Mouse (Mus musculus) NIH3T3 (cell line): Measurements from ENCODE around the gene Ip6k1.
"Not testable (repeated sequence)": the region's sequence is repeated elsewhere in the genome, so short reads cannot be mapped to it uniquely, and the experiment has no call there.

Source experiments
- DNase-seq: peaks from one replicate; pipeline ENCODE4 v3.0.0-alpha.2; 2012; ENCODE audit warnings: low read depth

The Ip6k1 gene

DNA sequence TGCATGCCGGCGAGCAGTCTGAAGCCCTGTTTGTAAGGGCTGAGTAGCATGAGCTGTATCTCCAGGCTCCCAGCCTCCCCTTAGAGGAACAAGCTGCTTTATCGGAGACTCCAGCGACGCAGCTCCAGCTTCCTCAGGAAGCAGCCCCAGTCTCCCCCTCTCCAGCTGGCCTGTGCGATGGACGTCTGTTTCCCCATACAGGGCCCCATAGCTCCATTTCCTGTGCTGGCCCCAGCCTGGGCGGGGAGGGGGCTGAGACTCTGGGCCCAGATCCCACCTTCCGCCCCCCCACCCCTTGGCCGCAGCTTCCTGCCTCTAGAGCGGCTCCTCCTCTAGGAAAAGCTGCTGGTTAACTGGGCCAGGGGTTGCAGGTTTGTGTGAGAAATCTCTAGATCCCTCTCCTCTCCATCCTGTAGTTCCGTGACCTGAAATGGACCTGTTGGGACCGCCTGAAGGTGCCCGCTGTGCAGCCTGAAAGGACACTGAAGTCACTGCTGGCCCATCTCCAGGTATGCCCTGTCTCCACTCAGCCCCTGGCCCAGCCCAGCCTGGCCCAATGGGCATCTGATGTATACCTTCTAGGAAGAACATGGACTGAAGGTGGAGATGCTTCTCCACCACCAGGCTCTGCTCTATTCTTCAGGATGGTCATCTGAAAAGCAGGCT lies 19.5 kb upstream of the Ip6k1 start, which contains the start of gene Gm20661:
Gm20661 (plus strand) TSS at position 378 of the 666 bp plus-strand sequence.
- DNase-seq = peak; percentile 32

DNA sequence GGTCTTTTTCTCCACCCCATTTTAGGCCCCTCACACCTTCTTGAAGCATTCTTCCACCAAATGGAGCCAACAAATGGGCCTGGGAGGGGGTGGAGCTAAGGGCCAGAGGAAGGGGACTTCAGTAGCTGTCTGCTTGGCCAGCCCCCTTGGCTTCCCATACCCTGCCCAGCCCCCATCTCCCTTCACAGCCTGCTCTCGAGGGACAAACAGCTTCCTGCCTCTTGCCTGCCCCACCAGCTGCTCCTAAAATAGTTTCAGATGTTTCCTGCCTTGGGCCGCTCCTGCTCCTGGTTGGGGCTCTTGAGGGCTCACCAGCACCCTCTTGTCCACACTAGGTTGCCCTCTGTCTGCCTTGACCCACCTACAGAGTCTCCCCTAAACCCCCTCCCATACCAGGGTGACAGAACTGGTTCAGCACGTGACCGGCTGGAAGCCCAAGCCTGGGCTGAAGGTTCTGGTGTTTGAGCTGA lies 18.8 kb upstream of the Ip6k1 start:
- DNase-seq = peak; percentile 59

DNA sequence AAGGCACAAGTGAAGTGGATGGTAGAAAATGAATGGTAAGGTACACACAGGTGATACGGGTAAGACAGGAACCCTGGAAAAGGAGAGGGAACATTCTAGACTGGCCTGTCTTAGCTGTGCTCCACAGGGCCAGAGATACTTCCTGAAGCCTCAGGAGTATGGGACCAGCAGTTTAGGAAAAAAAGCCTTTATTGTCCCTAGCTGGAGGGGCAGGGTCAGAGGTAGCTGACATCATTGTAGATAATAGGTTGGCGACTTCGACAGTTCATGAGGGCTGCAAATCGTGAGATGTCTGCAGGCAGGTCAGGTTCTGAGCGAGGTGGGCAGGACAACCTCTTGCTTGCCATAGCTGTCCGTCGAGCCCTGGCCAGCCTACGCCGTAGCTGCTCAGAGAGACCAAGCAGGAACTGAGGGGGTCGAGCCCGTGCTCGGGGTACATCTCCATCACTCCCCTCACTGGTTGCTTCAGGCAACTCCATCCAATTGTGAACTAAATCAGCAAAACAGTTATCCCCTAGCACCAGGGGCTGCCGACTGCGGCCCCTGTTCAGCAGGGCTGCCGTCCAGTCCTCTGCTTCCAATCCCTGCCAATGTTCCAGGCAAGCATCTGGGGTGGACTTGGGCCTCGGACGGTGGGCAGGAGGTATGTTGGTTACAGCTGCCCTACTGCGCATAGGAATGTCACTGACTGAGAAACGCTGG lies 18.1 kb upstream of the Ip6k1 start:
- DNase-seq = no peak

DNA sequence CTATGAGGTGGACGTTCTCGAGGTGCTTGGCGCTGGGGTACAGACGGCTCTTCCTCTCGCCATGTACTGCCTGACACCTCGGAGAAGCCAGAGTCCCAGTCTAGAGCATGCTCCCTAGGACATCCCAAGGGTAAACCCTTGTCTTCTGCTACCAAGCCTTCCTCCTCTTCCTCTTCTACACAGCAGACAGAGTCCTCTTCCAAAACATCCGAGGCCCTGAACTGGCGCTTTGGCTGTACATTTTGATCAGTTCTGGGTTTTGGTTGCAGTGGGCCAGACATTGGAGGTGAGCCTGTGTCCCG lies 17.6 kb upstream of the Ip6k1 start:
- no peak for DNase-seq

DNA sequence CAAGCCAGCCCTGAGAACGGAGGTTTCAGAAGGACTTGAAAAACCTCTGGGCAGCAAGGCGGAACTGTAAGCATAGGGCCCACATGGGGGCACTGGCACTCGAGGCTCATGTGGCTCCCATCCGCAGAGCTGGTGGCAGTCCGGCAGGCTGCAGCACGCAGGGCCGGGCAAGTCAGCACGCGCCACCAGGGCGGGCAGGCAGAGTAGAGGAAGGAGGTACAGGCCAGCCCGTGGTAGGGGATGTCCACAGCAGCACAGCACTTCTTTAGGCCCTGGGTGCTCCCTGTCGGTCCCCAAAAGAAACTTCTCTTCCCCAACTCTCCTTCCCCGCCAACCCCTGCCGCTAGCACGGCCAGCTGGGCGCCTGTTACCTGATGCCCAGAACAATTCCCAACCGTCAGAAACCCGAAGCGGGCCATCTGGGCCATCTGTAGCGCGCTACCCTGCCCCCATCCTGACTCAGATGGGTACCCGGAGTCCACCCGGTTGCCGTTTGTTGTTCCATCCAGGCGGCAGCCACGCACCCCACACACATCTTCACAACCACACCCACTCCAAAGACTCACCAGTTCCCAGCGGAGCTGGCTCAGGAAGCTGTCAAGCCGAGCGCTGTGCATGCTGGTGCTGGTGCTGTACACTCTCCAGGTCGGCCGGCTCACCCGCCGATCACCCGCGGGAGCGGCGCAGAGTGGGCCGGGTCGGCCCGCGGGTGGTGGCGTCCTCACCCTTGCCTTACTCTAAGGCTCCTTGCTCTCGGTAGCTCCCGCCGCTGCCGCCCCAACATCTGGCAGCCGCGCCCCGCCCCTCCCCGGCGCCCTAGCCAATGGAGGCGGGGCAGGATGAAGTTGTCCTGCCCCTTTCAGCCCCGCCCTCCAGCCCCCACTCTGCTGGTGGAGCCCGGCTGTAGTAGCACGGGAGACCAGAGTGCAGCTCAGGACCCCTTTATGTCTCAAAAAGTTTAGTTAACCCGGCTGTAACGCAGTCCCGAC lies 16.9 kb upstream of the Ip6k1 start, which contains the start of gene Inka1:
Inka1 (minus strand) TSS at position 749 of the 989 bp plus-strand sequence.
- peak; percentile 92 for DNase-seq

DNA sequence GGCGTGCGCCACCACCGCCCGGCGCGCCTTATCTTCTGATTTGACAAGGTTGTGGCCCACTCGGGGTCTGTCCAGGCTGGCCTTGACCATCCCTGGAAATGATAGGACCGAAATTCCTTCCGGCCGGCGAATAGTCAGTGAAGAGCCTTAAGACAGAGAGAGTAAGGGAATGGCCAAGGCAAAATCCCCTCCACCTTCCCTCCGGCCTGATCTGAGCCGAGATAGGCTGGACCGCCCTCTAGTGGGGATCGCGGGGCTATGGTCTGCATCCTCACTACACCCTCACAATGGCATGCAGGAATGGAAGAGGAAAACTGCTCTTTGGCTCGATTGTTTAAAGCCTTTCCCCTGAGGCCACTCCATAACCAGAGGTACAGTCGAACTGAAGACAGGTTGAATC lies 15.9 kb upstream of the Ip6k1 start:
- DNase-seq = peak; percentile 89

DNA sequence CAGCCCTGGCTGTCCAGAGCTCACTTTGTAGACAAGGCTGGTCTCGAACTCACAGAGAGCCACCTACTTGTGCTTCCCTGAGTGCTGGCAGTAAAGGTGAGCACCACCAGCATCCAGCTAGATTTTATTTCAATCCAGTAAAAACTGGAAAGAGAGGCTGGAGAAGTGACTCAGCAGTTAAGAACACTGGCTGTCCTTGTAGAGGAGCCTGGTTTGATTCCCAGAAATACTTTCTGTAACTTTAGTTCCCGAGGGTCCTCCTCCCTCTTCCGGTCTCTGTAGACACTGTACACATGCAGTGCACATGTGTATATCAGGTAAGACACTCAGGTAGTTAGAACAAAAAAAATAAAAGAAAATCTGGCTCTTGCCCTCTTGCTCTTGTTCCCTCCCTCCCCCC lies 14.4 kb upstream of the Ip6k1 start:
- DNase-seq = peak; percentile 72

DNA sequence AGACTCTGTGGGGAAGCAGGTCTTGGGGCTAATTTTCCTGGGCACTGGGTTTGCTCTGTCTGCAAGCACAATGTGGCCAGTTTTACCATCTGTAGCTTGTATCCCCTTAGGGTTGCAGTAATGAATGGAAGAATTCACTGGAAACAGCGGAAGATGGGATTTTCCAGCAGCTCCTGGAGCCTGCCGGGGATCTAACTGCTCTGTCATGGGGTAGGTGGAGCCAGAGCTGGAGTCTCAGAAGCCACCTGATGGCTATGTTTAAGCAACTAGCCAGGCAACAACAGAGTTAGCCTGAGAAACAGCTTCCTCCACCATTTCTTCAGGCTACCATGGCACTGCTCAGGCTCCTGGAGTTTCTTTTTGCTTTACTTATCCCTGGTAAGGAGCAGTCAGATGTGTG lies 10.1 kb upstream of the Ip6k1 start, which contains the start of gene Cdhr4:
Cdhr4 (plus strand) TSS at position 301 of the 400 bp plus-strand sequence.
- DNase-seq = peak; percentile 47

DNA sequence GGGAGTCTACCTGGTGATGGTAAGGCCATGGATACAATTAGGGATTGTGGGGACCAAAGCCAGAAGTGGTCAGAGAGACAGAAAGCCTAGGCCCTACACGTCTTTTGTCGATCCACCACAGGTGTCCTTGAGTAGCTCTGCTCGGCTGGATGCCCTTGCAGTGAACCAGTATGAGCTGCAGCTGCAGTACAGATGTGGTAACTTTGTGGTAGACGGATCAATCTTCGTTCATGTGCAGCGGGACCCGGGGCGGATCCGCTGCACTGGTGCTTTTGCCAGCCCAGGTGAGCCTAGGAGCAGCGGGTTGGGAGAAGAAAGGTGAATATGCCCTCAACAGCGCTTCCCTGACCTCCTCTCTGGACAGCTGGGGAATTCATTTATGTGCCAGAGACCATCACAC lies 9.3 kb upstream of the Ip6k1 start:
- no peak for DNase-seq

DNA sequence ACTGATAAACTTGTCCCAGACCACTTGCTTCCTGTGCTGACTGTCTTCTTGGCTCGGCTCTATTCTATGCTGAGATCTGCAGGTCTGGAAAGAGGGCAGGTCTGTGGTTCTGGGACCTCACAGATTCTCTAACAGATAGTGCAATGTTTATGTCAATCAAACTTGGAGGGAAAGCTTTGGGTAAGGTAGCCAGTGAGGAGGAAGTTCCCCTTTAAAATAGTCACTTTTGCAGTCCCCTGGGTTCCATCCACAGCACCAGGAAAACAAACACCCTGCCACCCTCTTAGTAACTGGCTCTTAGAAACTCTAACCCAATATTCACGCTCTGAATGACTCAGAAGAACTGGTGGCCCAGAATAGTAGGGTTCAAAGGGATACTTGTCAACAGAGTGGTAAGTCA lies 7.8 kb upstream of the Ip6k1 start:
- DNase-seq = no peak

DNA sequence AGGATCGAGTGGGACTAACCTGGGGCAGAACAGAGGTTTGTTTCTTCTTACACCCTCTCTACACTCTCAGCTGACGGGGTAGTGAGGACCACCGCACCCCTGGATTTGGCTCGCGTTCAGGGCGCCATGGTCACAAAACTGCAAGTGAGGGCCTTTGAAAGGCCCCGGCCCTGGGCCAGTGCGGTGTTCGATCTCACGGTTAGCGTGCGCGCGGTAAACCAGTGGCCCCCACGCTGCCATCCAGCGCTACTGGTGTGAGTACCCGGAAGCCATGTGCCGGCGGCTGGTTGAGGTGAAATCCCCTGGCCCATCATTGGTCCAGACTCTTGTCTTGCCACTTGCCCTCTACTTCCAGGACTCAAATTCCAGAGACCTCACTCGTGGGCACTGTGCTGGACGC lies 6.8 kb upstream of the Ip6k1 start:
- DNase-seq = no peak

DNA sequence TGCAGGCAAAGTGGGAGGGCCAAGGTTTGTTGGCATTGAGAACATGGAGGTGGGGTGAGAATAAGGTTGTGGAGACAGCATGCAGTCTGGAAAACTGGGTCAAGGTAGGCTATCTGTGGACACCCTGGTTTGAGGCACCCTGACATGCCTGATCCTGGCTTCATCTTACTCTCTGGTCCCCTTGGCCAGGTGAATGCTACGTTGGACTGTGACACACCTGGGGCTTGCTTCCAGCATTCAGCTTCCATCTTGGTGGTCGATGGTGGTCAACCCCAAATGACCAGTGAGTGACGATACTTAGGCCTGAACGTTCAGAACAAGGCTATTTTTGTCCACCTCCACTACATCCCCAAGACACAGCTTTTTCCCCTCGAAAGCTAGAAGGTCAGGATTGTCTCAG lies 6.3 kb upstream of the Ip6k1 start, which contains the start of gene Gm20662:
Gm20662 (plus strand) TSS at position 301 of the 400 bp plus-strand sequence.
- no peak for DNase-seq

DNA sequence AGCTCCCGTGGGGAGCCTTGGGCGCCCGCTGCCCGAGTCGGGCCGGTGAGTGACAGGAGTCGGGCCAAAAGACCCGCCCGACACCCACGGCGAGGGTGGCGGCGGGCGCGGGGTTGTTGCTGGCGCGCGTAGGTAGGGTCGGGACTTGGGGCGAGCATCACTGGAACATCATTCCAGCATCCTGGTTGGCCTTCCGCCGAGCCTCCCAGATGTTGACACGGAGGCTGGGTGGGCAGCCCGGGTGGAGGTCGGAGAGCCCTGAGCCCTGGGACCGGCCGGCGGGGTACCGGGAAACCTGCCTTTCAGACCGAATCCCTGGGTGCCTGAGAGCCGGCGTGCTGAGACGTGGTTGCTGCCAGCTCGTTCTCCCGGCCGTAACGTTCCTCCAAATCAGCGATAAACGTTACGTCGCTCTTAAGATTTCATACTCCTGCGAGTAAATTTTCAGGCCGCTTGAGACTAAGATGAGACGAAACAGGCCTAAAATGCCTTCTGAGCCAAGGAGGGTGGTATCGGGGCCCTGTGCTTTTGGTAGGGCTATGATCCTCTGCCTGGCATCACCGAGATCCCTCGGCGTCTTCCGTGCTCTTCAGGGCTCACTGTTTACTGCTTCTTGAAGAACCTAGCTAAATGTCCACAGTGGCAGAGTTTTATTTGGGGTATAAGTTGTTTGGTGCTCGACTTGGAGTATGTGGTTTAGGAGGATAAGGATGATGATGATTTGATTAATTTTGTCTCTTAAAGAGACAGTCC lies 653 bp downstream of the Ip6k1 start:
- peak; percentile 39 for DNase-seq

DNA sequence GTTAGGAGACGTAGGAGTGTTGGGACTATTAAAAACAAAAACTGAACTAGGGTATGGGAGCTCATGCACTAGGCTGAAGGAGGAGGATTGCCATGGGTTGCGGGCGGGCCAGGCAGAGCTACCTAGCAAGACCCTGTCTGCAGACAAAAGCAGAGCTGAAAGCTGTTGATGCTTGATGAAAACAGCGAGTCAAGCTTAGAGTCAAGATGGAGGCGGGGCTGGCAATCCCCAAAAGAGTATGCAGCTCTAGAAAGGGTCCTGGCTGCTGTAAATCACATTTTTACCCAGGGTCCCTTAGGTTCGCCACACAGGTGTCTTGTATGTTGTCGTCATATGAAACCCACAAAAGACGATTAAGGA lies 1.2 kb downstream of the Ip6k1 start:
- peak; percentile 43 for DNase-seq

DNA sequence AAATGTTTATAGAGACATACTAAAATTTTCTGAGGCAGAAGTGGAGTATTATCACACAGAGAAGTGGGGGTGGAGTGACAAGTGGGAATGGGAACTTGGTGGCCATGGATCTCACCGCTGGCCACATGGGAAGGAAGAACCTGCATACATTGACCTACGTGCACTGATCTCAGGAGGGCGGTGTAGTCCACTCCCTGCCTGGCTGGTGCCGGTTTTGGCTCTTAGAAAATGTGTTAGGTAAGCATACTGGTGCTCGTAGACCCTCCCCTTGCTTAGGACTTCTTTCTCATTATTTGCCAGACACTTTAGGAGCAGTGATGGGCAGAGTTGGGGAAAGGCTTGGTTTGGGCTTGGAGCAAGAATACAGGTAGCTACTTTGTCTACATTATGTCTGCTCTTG lies 5.7 kb downstream of the Ip6k1 start:
- DNase-seq = no peak

DNA sequence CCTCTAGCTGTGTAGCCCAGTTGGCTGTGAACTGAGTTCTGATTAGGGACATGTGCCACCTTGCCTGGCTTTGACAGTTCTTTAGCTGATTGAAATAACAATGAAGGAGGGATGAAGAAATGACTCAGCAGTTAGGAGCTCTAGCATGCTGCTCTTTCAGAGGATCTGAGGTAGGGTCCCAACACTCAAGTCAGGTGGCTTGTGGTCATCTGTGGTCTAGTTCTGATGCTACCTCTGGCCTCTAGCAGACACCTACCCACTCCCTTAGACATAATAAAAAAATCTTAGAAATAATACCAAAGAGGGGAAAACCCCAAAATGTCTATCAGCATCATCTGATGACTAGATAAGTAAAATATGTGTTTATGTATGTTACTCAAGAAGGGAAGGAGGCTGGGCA lies 8.1 kb downstream of the Ip6k1 start:
- DNase-seq = no peak

DNA sequence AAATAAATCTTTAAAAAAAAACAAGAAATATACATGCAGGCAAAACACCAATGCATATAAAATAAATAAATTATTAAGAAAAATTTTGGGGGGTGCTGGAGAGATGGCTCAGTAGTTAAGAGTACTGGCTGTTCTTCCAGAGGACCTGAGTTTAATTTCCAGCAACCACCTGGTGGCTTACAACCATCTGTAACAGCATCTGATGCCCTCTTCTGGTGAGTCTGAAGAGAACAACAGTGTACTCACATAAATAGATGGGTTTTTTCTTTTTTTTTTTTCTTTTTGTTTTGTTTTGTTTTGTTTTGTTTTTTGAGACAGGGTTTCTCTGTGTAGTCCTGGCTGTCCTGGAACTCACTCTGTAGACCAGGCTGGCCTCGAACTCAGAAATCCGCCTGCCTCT lies 11.3 kb downstream of the Ip6k1 start:
- DNase-seq = not testable (repeated sequence)

DNA sequence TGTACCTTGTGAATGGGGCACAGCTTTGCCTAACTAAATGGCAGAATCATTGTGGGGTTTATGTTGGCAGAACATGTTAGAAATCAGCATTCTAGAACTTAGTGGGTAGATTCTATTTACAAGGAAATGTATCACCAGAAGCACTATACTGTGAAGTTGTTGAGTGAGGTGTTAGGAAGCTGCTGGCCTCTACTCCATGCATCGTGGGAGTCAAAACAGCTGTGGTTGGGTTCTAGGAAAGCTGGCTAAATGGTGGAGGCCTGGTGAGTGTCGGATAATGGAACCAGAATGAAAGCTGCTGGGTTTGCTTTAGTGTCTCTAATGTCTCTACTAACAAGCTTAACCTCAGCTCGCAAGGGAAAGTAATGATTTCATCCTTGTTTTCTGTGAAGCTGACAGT lies 14.8 kb downstream of the Ip6k1 start:
- DNase-seq = no peak

DNA sequence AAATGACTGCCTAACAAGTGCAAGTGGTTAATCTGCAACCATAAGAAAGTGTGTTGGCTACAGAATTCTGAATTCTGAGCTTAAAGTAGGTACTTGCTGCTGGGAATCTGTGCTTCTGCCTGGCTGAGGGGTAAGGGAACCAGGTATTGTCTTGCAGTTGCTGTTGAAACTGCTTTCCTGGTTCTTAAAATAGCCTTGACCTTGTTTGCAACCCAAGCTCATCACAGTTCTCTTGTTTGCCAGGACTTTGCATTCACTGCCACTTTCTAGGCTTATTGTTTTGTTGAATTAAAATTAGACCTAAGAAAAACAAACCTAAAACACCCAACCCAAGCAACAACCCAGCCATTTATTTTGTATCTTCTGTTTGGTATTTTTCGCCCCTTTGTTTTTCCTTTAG lies 18.4 kb downstream of the Ip6k1 start:
- DNase-seq = no peak

DNA sequence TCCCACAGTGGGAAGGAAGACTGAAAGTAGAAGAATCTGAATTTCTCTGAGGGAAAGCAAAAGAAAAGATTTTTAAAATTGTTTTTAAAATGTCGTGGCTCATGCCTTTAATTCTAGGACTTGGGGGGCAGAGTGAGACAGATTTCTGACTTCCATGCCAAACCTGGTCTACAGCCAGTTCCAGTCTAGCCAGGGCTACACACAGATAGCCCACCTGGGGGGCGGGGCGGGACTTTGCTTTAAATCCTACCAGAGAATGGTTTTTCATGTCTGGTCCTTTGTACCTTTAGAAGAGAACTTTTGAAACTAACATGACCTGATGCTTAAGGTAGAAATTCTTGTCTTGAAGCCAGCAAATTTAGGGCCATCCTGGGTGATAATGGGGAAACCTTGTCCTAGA lies 20.9 kb downstream of the Ip6k1 start:
- no peak for DNase-seq

DNA sequence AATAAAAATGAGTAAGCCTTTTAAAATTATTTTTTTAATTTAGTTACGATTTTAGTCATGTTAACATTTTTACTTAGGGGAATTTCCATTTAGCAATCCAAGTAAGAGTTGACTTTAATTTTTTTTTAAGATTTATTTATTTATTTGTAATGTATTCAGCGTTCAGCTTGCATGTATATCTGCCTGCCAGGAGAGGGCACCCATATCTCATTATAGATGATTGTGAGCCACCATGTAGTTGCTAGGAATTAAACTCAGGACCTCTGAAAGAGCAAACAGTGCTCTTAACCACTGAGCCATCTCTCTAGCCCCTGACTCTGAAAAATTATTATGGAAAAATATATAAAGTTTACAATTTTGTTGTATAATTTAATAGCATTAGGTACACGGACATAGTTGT lies 24.3 kb downstream of the Ip6k1 start:
- DNase-seq = no peak

DNA sequence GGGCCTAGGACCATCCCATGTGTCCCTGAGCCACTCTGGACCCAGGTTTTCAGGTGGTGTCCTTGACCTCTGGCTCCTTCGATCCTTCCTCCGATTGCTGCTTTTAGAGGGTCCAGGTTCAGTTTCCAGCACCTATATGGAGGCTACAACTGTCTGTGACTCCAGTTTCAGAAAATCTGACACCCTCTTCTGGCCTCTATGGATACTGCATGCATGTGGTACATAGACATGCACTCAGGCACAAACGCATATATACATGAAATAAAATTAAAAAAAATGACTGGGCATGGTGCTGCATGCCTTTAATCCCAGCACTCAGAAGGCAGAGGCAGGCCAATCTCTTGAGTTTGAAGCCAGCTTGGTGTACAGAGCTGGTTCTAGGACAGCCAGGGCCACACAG lies 25.6 kb downstream of the Ip6k1 start:
- no peak for DNase-seq
